ENCODE assay signal across 25 mouse cellular contexts in genomic region chr19:29518922-29519321, GRCm38 (mm10).
"Had no signal": no experiment of that assay in that cellular context is flagged by ENCODE, and none has a peak within 500 bp of the region (broad histone marks: within the 10 kb centered on the region; RNA-seq: fewer than 3 reads in every experiment).

No protein-coding gene starts in this region.

- H3K9me3 ChIP-seq: heart, embryonic 10.5 days; heart, embryonic 13.5 days; heart, embryonic 15.5 days; intestine, embryonic 15.5 days; limb, embryonic 10.5 days; liver, embryonic 13.5 days; liver, embryonic 15.5 days had no signal

- H3K27me3 ChIP-seq: heart, embryonic 13.5 days; heart, embryonic 15.5 days; hindbrain, embryonic 12.5 days; intestine, embryonic 15.5 days; limb, embryonic 12.5 days; liver, embryonic 13.5 days; liver, embryonic 15.5 days had no signal

- H3K9ac ChIP-seq: heart, embryonic 13.5 days; heart, embryonic 15.5 days; hindbrain, embryonic 12.5 days; hindbrain, embryonic 14.5 days; intestine, embryonic 15.5 days; limb, embryonic 12.5 days; liver, embryonic 13.5 days; liver, embryonic 15.5 days had no signal

- ATAC-seq: hindbrain, embryonic 16.5 days; inflammation-experienced regulatory T-cells, adult 6 months; intestine, embryonic 15.5 days; intestine, postnatal 0 days had no signal

- DNase-seq: heart, adult 2 months; heart, postnatal 4 days; kidney, adult 18-20 months; kidney, adult 8-10 months; kidney, postnatal 10 days; kidney, postnatal 25 days; kidney, postnatal 4 days; liver; liver, embryonic 13.5 days had no signal

- H3K27ac ChIP-seq: heart, adult 2 months; heart, embryonic 10.5 days; heart, embryonic 13.5 days; heart, embryonic 15.5 days; hindbrain, embryonic 10.5 days; hindbrain, embryonic 12.5 days; hindbrain, embryonic 14.5 days; intestine, embryonic 15.5 days; layer of hippocampus, adult 2 months; left cerebral cortex, adult 2 months; limb, embryonic 10.5 days; limb, embryonic 12.5 days; liver, embryonic 13.5 days; liver, embryonic 15.5 days had no signal

- H3K4me3 ChIP-seq: heart, adult 2 months; heart, embryonic 10.5 days; heart, embryonic 13.5 days; heart, embryonic 15.5 days; hindbrain, embryonic 10.5 days; hindbrain, embryonic 12.5 days; intestine, embryonic 15.5 days; layer of hippocampus, adult 2 months; left cerebral cortex, adult 2 months; limb, embryonic 10.5 days; limb, embryonic 12.5 days; liver, embryonic 13.5 days; liver, embryonic 15.5 days had no signal

- H3K36me3 ChIP-seq: hindbrain, embryonic 12.5 days; intestine, embryonic 15.5 days; liver, embryonic 13.5 days had no signal

- H3K4me2 ChIP-seq: heart, embryonic 13.5 days; heart, embryonic 15.5 days; hindbrain, embryonic 12.5 days; hindbrain, embryonic 14.5 days; intestine, embryonic 15.5 days; limb, embryonic 12.5 days; liver, embryonic 11.5 days; liver, embryonic 13.5 days; liver, embryonic 15.5 days had no signal
